Mouse (Mus musculus): ENCODE measurements around the gene Mrpl38.

- TF ChIP-seq CTCF (IDR thresholded peaks at IDR 0.05; ENCODE audit: low read depth, low read length) (no peak), POLR2A (IDR thresholded peaks at IDR 0.05; ENCODE audit: insufficient read depth, low read length) (no peak)
Observed at GRCm38 (mm10) chr11:116129091-116129790, 9.4 kb downstream of the Mrpl38 start.
